Mouse (Mus musculus): ENCODE data around the gene Btbd2.

- TF ChIP-seq EP300 (IDR thresholded peaks at IDR 0.05; ENCODE audit: low read depth) = no peak
- no peak for TF ChIP-seq CTCF (IDR thresholded peaks at IDR 0.05; ENCODE audit: low read depth)
Measured at GRCm38 (mm10) chr10:80604988-80605387, 51.9 kb downstream of the Btbd2 start.

Data from liver, postnatal 0 days (tissue).